Mouse (Mus musculus) embryonic facial prominence, embryonic 13.5 days (tissue): ENCODE data around the gene Nek7. TPM values are rescaled to one million over a fixed set of nuclear protein-coding genes. Genes with fewer than 3 reads are reported as not detected.

Experiments used
- ATAC-seq: fragments of 200-750 bp; cut with Nextera tagmentation; 2 replicates; pipeline ENCODE4 v1.8.0; 2017; ENCODE audit warnings: low read depth; ENCODE audit not compliant: insufficient number of reproducible peaks, insufficient read depth, low FRiP score, low TSS enrichment
- H3K27ac ChIP-seq: fragments of 300-500 bp; sonication (generic); 2 replicates; pipeline ENCODE4 v1.5.1; 2015; ENCODE audit warnings: moderate library complexity, mild to moderate bottlenecking, inconsistent platforms
- H3K27me3 ChIP-seq: fragments of 300-500 bp; sonication (generic); 2 replicates; pipeline ENCODE4 v1.6.1; 2015; ENCODE audit warnings: mild to moderate bottlenecking, inconsistent platforms
- H3K36me3 ChIP-seq: fragments of 300-500 bp; sonication (generic); 2 replicates; pipeline ENCODE4 v1.6.1; 2015; ENCODE audit warnings: mild to moderate bottlenecking, inconsistent platforms
- H3K4me1 ChIP-seq: fragments of 300-500 bp; sonication (generic); 2 replicates; pipeline ENCODE4 v1.6.1; 2015; ENCODE audit warnings: inconsistent platforms
- H3K4me2 ChIP-seq: fragments of 300-500 bp; sonication (generic); 2 replicates; pipeline ENCODE4 v1.6.1; 2015; ENCODE audit warnings: moderate library complexity, mild to moderate bottlenecking, inconsistent platforms
- H3K4me3 ChIP-seq: fragments of 300-500 bp; sonication (generic); 2 replicates; pipeline ENCODE4 v1.5.1; 2015; ENCODE audit warnings: mild to moderate bottlenecking, inconsistent platforms
- H3K9ac ChIP-seq: fragments of 300-500 bp; sonication (generic); 2 replicates; pipeline ENCODE4 v1.6.1; 2015; ENCODE audit warnings: mild to moderate bottlenecking, inconsistent platforms
- H3K9me3 ChIP-seq: fragments of 300-500 bp; sonication (generic); 2 replicates; pipeline ENCODE4 v1.6.1; 2016; ENCODE audit warnings: inconsistent platforms
- WGBS: fragments of 180-500 bp; shearing (Covaris S2); methylation state at CpG from one replicate; pipeline ENCODE4 v1.1.7; 2015; ENCODE audit warnings: mixed read lengths; 5-methylcytosine and 5-hydroxymethylcytosine counted together
- polyA plus RNA-seq: library from polyadenylated mRNA; unstranded; fragments of >200 nt; fragmentation: Nextera tagmentation; extraction: Ambion mirVana; gene quantifications from 2 replicates; pipeline ENCODE4 v1.2.1, GENCODE M21; 2015

Gene Nek7
- polyA plus RNA-seq, result 31.1 and 34.9 TPM in 2 replicates

DNA sequence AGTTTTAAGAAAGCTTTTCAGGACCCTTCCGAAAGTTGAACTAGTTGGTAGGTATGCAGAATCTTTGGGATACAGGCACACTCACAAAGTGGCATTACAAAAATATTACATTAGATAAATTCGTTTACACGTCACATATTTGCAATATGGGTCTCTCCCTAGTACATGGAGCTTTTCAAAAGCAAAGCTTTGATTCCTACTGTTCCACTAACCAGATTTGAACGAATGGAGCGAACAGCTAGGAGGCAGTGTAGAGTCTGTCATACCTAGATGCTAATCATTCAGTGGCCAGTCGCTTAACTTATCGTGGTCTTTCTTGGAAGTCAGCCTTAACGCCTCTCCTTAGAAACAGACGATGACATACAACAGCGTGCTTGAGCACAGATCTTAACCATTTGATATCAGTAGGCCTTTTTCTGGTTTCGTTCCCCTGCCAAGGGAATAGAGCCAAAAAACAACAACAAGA, at the start of gene Nek7:
Nek7 (minus strand) TSS at position 146 of the 466 bp plus-strand sequence.
- H3K4me3 ChIP-seq, result peak within 1 kb of the TSS; percentile 92
- ATAC-seq, result no peak
- peak within 1 kb of the TSS; percentile 80 for H3K4me2 ChIP-seq
- peak within 1 kb of the TSS; percentile 91 for H3K9ac ChIP-seq
- H3K27ac ChIP-seq, result peak within 1 kb of the TSS; percentile 99
- H3K9me3 ChIP-seq, result no peaks in the 10 kb centered on the region
- WGBS, result 2% methylated on average over 11 of the region's 11 CpGs
- peaks cover 18% of the 10 kb centered on the region for H3K4me1 ChIP-seq
- no peaks in the 10 kb centered on the region for H3K36me3 ChIP-seq
- H3K27me3 ChIP-seq, result no peaks in the 10 kb centered on the region

GRCm38 (mm10) chr1:138662342-138662741, 42.4 kb upstream of the Nek7 start:
- ATAC-seq, result no peak
- Histone ChIP-seq H3K36me3 (no peaks in the 10 kb centered on the region), H3K9me3 (no peaks in the 10 kb centered on the region), H3K4me2 (no peak overlapping the region), H3K4me3 (no peak overlapping the region), H3K4me1 (no peaks in the 10 kb centered on the region), H3K9ac (no peak overlapping the region), H3K27me3 (no peaks in the 10 kb centered on the region), H3K27ac (no peak overlapping the region)
- WGBS, result 63% methylated on average over 2 of the region's 2 CpGs

DNA sequence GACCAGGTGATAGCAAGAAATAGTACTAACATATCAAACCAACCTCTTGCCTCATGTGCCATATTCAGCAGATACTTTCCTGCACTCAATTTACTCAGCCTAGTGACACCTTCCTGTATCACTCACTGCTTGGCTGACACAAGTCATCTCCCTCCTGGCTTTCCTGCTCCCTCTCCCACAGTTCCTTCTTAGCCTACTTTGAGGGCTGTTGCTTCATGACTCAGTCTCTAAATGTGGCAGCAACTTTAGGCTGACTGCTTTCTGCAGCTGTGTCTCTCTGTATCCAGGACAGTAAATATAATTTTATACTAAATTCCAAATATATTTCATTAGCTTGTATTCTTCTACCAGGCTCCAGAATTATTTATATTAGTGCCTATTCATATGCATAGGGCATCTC, 34.3 kb upstream of the Nek7 start:
- H3K36me3 ChIP-seq, result no peaks in the 10 kb centered on the region
- H3K9ac ChIP-seq, result no peak overlapping the region
- H3K27me3 ChIP-seq, result no peaks in the 10 kb centered on the region
- no peaks in the 10 kb centered on the region for H3K4me1 ChIP-seq
- no peak for ATAC-seq
- no peak overlapping the region for H3K4me3 ChIP-seq
- no peak overlapping the region for H3K4me2 ChIP-seq
- no peaks in the 10 kb centered on the region for H3K9me3 ChIP-seq
- H3K27ac ChIP-seq, result no peak overlapping the region

DNA sequence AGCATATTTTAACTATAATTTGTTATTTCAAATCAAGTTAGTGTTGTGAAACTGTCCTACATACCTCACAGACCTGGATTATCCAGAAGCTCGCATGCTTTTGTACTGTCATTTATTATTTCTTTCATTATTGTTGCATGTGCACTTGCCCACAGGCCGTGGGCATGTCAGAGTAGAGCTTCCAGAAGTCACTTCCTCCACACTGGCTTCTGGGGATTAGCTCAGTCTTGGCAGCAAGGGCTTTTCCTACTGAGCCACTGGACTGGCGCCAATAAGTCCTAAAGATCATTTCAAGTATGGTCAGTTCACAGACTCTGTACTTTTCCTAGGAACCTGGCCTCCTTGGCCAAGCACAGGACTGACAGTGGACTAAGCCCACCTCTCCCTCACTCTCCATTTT, 25.1 kb upstream of the Nek7 start:
- no peaks in the 10 kb centered on the region for H3K4me1 ChIP-seq
- no peak overlapping the region for H3K4me2 ChIP-seq
- no peaks in the 10 kb centered on the region for H3K27me3 ChIP-seq
- H3K36me3 ChIP-seq, result no peaks in the 10 kb centered on the region
- ATAC-seq, result no peak
- no peaks in the 10 kb centered on the region for H3K9me3 ChIP-seq
- H3K27ac ChIP-seq, result no peak overlapping the region
- no peak overlapping the region for H3K4me3 ChIP-seq
- H3K9ac ChIP-seq, result no peak overlapping the region
- WGBS, result 59% methylated on average over 3 of the region's 3 CpGs

DNA sequence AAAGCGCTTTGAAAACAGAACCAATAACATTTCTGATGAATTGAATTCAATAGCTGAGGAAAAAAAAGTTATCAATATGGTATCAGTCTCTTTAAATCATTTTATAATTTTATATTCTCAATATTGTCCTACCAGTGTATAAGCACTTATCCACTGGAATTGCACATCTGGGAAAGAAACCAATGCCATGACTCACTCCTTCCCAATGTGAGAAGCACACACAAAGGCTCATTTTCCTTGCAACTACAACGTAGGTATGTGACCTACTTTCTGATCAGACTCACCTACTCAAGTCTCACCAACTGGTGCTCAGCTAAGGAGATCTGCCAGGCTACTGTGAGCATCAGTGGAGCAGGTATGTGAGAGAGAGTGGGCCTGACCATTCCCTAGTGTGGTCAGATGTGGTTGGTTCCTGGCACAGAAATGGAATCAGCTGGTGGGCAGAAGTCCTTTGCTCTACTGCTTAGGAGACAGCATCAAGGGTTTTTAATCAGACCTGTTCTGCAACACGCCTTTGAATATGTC, 23.4 kb upstream of the Nek7 start:
- Histone ChIP-seq H3K27ac (no peak overlapping the region), H3K4me1 (no peaks in the 10 kb centered on the region), H3K9ac (no peak overlapping the region), H3K9me3 (no peaks in the 10 kb centered on the region; the same call in 1 of the 2 replicates), H3K27me3 (no peaks in the 10 kb centered on the region), H3K4me2 (no peak overlapping the region), H3K36me3 (no peaks in the 10 kb centered on the region), H3K4me3 (no peak overlapping the region)
- 83% methylated on average over 3 of the region's 3 CpGs for WGBS
- ATAC-seq, result no peak

- ATAC-seq, result no peak
- Histone ChIP-seq H3K9me3 (no peaks in the 10 kb centered on the region; the same call in 1 of the 2 replicates), H3K4me2 (no peak overlapping the region), H3K4me3 (no peak overlapping the region), H3K9ac (no peak overlapping the region), H3K27me3 (no peaks in the 10 kb centered on the region), H3K27ac (no peak overlapping the region), H3K4me1 (no peaks in the 10 kb centered on the region), H3K36me3 (no peaks in the 10 kb centered on the region)
- WGBS, result 50% methylated on average over 4 of the region's 4 CpGs
Observed at GRCm38 (mm10) chr1:138640934-138641461, 21.1 kb upstream of the Nek7 start.

GRCm38 (mm10) chr1:138637850-138638249, 17.9 kb upstream of the Nek7 start:
- H3K27me3 ChIP-seq, result no peaks in the 10 kb centered on the region
- no peaks in the 10 kb centered on the region for H3K4me1 ChIP-seq
- H3K36me3 ChIP-seq, result no peaks in the 10 kb centered on the region
- no peak overlapping the region for H3K9ac ChIP-seq
- H3K4me2 ChIP-seq, result no peak overlapping the region
- H3K4me3 ChIP-seq, result no peak overlapping the region
- ATAC-seq, result no peak
- H3K9me3 ChIP-seq, result no peaks in the 10 kb centered on the region; the same call in 1 of the 2 replicates
- no peak overlapping the region for H3K27ac ChIP-seq

- ATAC-seq, result no peak
- Histone ChIP-seq H3K4me3 (no peak overlapping the region), H3K4me2 (no peak overlapping the region), H3K4me1 (no peaks in the 10 kb centered on the region), H3K27ac (no peak overlapping the region), H3K9ac (no peak overlapping the region), H3K27me3 (no peaks in the 10 kb centered on the region), H3K9me3 (no peaks in the 10 kb centered on the region; the same call in 1 of the 2 replicates), H3K36me3 (no peaks in the 10 kb centered on the region)
- WGBS, result 93% methylated on average over 1 of the region's 1 CpGs
Observed at GRCm38 (mm10) chr1:138634561-138634960, 14.6 kb upstream of the Nek7 start.

- Histone ChIP-seq H3K4me1 (no peaks in the 10 kb centered on the region), H3K9ac (no peak overlapping the region), H3K4me3 (no peak overlapping the region), H3K9me3 (no peaks in the 10 kb centered on the region), H3K36me3 (no peaks in the 10 kb centered on the region), H3K27ac (no peak overlapping the region), H3K4me2 (no peak overlapping the region), H3K27me3 (no peaks in the 10 kb centered on the region)
- ATAC-seq, result no peak
- 73% methylated on average over 4 of the region's 4 CpGs for WGBS
Observed at GRCm38 (mm10) chr1:138628919-138629318, 9.0 kb upstream of the Nek7 start.

- ATAC-seq, result no peak
- 73% methylated on average over 3 of the region's 3 CpGs for WGBS
Observed at GRCm38 (mm10) chr1:138628486-138628885, 8.5 kb upstream of the Nek7 start.

DNA sequence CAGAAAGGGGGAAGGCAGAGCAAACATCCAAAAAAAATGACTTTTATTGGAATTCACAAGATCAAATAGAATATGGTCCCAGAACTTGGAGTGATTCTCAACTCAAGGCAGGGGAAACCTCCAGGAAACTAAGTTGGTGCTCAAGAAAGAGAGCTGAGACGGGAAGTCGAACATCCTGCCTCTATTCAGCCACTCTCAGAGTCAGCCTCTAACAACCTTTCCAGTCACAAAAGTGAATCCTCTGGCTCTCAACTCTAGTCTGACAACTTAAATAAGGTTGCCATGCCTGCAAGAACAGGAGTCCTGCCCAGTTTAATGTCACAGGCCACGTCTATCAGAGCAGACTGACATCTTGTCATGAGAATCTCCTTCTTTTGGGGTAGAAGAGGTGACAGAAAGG, 7.9 kb upstream of the Nek7 start:
- H3K27me3 ChIP-seq, result no peaks in the 10 kb centered on the region
- H3K27ac ChIP-seq, result no peak overlapping the region
- no peak overlapping the region for H3K4me2 ChIP-seq
- WGBS, result 79% methylated on average over 3 of the region's 3 CpGs
- H3K4me1 ChIP-seq, result peaks cover under 1% of the 10 kb centered on the region; the same call in 1 of the 2 replicates
- no peak overlapping the region for H3K9ac ChIP-seq
- no peak overlapping the region for H3K4me3 ChIP-seq
- no peaks in the 10 kb centered on the region for H3K9me3 ChIP-seq
- no peak for ATAC-seq
- H3K36me3 ChIP-seq, result no peaks in the 10 kb centered on the region

More at GRCm38 (mm10) chr1:138628486-138628885, 8.5 kb upstream of the Nek7 start:
- Histone ChIP-seq H3K4me3 (no peak overlapping the region), H3K4me2 (no peak overlapping the region), H3K4me1 (no peaks in the 10 kb centered on the region), H3K36me3 (no peaks in the 10 kb centered on the region), H3K27me3 (no peaks in the 10 kb centered on the region), H3K9ac (no peak overlapping the region), H3K9me3 (no peaks in the 10 kb centered on the region), H3K27ac (no peak overlapping the region)

DNA sequence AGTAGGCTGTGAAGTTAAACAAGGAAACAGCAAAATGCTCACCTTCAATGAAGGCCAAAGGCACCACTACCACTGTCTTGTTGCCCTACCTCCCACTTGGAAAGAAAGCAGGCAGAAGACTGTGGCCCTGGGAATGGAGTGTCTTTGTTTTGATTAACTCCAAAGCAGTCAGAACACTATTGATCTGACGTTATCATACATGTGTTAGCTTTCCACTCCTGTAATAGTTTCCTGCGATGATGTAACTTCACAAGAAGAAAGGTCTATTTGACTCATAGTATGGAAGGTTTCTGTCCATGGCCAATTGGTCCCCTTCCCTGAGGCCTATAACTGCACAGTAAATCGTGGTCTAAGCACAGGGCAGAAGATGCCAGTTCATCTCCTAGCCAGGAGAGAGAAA, 6.3 kb upstream of the Nek7 start:
- H3K4me1 ChIP-seq, result peaks cover 9% of the 10 kb centered on the region; the same call in 1 of the 2 replicates
- H3K9me3 ChIP-seq, result no peaks in the 10 kb centered on the region
- no peak overlapping the region for H3K27ac ChIP-seq
- no peak overlapping the region for H3K9ac ChIP-seq
- no peaks in the 10 kb centered on the region for H3K27me3 ChIP-seq
- H3K36me3 ChIP-seq, result no peaks in the 10 kb centered on the region
- 78% methylated on average over 3 of the region's 3 CpGs for WGBS
- no peak for ATAC-seq
- no peak overlapping the region for H3K4me2 ChIP-seq
- H3K4me3 ChIP-seq, result no peak overlapping the region
